Mouse (Mus musculus): ENCODE data around the gene Fam102a. TPM values are rescaled to one million over a fixed set of nuclear protein-coding genes. Genes with fewer than 3 reads are reported as not detected.

Fam102a gene
- polyA plus RNA-seq, 1 experiment from 2014 or later: 11.4 TPM

- no peak overlapping the region for H3K4me2 ChIP-seq (ENCODE audit: low read depth, low read length)
- no peaks in the 10 kb centered on the region for H3K9me3 ChIP-seq (replicated peaks; ENCODE audit: control insufficient read depth, low read length)
- peaks cover 20% of the 10 kb centered on the region for H3K27me3 ChIP-seq (ENCODE audit: control insufficient read depth, insufficient read depth, low read length)
- H3K9ac ChIP-seq (ENCODE audit: low read length): no peak overlapping the region
- no peak overlapping the region for H3K27ac ChIP-seq (ENCODE audit: low read length)
- 34% methylated on average over 25 of the region's 30 CpGs for WGBS
- peaks cover 10% of the 10 kb centered on the region for H3K4me1 ChIP-seq (ENCODE audit: control insufficient read depth, insufficient read depth, low read length)
- ATAC-seq (ENCODE audit: insufficient read depth, low FRiP score): no peak
- no peaks in the 10 kb centered on the region for H3K36me3 ChIP-seq (ENCODE audit: control insufficient read depth, insufficient read depth, low read length)
- no peak overlapping the region for H3K4me3 ChIP-seq (replicated peaks; ENCODE audit: low read length)
These were observed 43.3 kb downstream of the Fam102a start for GRCm38 (mm10) chr2:32578146-32579046.

- no peaks in the 10 kb centered on the region for H3K36me3 ChIP-seq (ENCODE audit: control insufficient read depth, insufficient read depth, low read length)
- WGBS: 40% methylated on average over 19 of the region's 19 CpGs
- peaks cover 20% of the 10 kb centered on the region for H3K27me3 ChIP-seq (ENCODE audit: control insufficient read depth, insufficient read depth, low read length)
- H3K4me1 ChIP-seq (ENCODE audit: control insufficient read depth, insufficient read depth, low read length): peaks cover 5% of the 10 kb centered on the region; the same call in 1 of the 2 replicates
- H3K9ac ChIP-seq (ENCODE audit: low read length): no peak overlapping the region
- no peaks in the 10 kb centered on the region for H3K9me3 ChIP-seq (replicated peaks; ENCODE audit: control insufficient read depth, low read length)
- H3K4me3 ChIP-seq (replicated peaks; ENCODE audit: low read length): peak overlapping the region; percentile 22; the same call in 1 of the 2 replicates
- H3K4me2 ChIP-seq (ENCODE audit: low read depth, low read length): 0 out of 2 replicates have a peak overlapping the region, but pooled peaks have one; percentile 16
- no peak overlapping the region for H3K27ac ChIP-seq (ENCODE audit: low read length)
- 0 out of 2 replicates have a peak, but pooled peaks have one; percentile 22 for ATAC-seq (ENCODE audit: insufficient read depth, low FRiP score)
These were observed 46.4 kb downstream of the Fam102a start for GRCm38 (mm10) chr2:32581450-32582095.

- Histone ChIP-seq H3K9ac (ENCODE audit: low read length) (peak overlapping the region; percentile 34; the same call in 1 of the 2 replicates), H3K27ac (ENCODE audit: low read length) (no peak overlapping the region), H3K4me2 (ENCODE audit: low read depth, low read length) (peak overlapping the region; percentile 54), H3K36me3 (ENCODE audit: control insufficient read depth, insufficient read depth, low read length) (no peaks in the 10 kb centered on the region), H3K27me3 (ENCODE audit: control insufficient read depth, insufficient read depth, low read length) (peaks cover 17% of the 10 kb centered on the region), H3K9me3 (replicated peaks; ENCODE audit: control insufficient read depth, low read length) (no peaks in the 10 kb centered on the region), H3K4me1 (ENCODE audit: control insufficient read depth, insufficient read depth, low read length) (peaks cover 15% of the 10 kb centered on the region), H3K4me3 (replicated peaks; ENCODE audit: low read length) (peak overlapping the region; percentile 27)
- ATAC-seq (ENCODE audit: insufficient read depth, low FRiP score): peak; percentile 70
- WGBS: 14% methylated on average over 37 of the region's 37 CpGs
These were observed 48.0 kb downstream of the Fam102a start for GRCm38 (mm10) chr2:32582830-32583799.

GRCm38 (mm10) chr2:32585149-32585714 is 50.1 kb downstream of the Fam102a start:
- H3K36me3 ChIP-seq (ENCODE audit: control insufficient read depth, insufficient read depth, low read length): no peaks in the 10 kb centered on the region
- no peak overlapping the region for H3K4me3 ChIP-seq (replicated peaks; ENCODE audit: low read length)
- H3K9ac ChIP-seq (ENCODE audit: low read length): no peak overlapping the region
- ATAC-seq (ENCODE audit: insufficient read depth, low FRiP score): no peak
- H3K27ac ChIP-seq (ENCODE audit: low read length): no peak overlapping the region
- H3K4me2 ChIP-seq (ENCODE audit: low read depth, low read length): no peak overlapping the region
- H3K9me3 ChIP-seq (replicated peaks; ENCODE audit: control insufficient read depth, low read length): no peaks in the 10 kb centered on the region
- peaks cover 18% of the 10 kb centered on the region for H3K4me1 ChIP-seq (ENCODE audit: control insufficient read depth, insufficient read depth, low read length)
- WGBS: 79% methylated on average over 7 of the region's 7 CpGs
- H3K27me3 ChIP-seq (ENCODE audit: control insufficient read depth, insufficient read depth, low read length): peaks cover 1% of the 10 kb centered on the region; the same call in 1 of the 2 replicates

- Histone ChIP-seq H3K9ac (ENCODE audit: low read length) (peak within 1 kb of the TSS; percentile 79), H3K27me3 (ENCODE audit: control insufficient read depth, insufficient read depth, low read length) (no peaks in the 10 kb centered on the region), H3K9me3 (replicated peaks; ENCODE audit: control insufficient read depth, low read length) (no peaks in the 10 kb centered on the region), H3K27ac (ENCODE audit: low read length) (peak within 1 kb of the TSS; percentile 76), H3K4me3 (replicated peaks; ENCODE audit: low read length) (peak within 1 kb of the TSS; percentile 64), H3K4me2 (ENCODE audit: low read depth, low read length) (peak within 1 kb of the TSS; percentile 71), H3K4me1 (ENCODE audit: control insufficient read depth, insufficient read depth, low read length) (peaks cover 18% of the 10 kb centered on the region), H3K36me3 (ENCODE audit: control insufficient read depth, insufficient read depth, low read length) (no peaks in the 10 kb centered on the region)
- peak; percentile 90 for ATAC-seq (ENCODE audit: insufficient read depth, low FRiP score)
- under 1% methylated on average over 38 of the region's 38 CpGs for WGBS
These were observed 51.8 kb downstream of the Fam102a start, which contains the start of gene St6galnac4 for GRCm38 (mm10) chr2:32586871-32587351. St6galnac4 (plus strand) TSS chr2:32587095.

- Histone ChIP-seq H3K4me2 (ENCODE audit: low read depth, low read length) (peak overlapping the region; percentile 71), H3K4me1 (ENCODE audit: control insufficient read depth, insufficient read depth, low read length) (peaks cover 18% of the 10 kb centered on the region), H3K4me3 (replicated peaks; ENCODE audit: low read length) (peak overlapping the region; percentile 64), H3K9me3 (replicated peaks; ENCODE audit: control insufficient read depth, low read length) (no peaks in the 10 kb centered on the region), H3K27me3 (ENCODE audit: control insufficient read depth, insufficient read depth, low read length) (no peaks in the 10 kb centered on the region), H3K36me3 (ENCODE audit: control insufficient read depth, insufficient read depth, low read length) (no peaks in the 10 kb centered on the region), H3K9ac (ENCODE audit: low read length) (peak overlapping the region; percentile 79), H3K27ac (ENCODE audit: low read length) (peak overlapping the region; percentile 76)
- no peak for ATAC-seq (ENCODE audit: insufficient read depth, low FRiP score)
- whole genome bisulfite sequencing: 27% methylated on average over 9 of the region's 9 CpGs
These were observed 52.7 kb downstream of the Fam102a start for GRCm38 (mm10) chr2:32587731-32588321.

GRCm38 (mm10) chr2:32589213-32589795 is 54.2 kb downstream of the Fam102a start:
- no peak overlapping the region for H3K9ac ChIP-seq (ENCODE audit: low read length)
- no peak overlapping the region for H3K4me3 ChIP-seq (replicated peaks; ENCODE audit: low read length)
- WGBS: 60% methylated on average over 11 of the region's 11 CpGs
- H3K27me3 ChIP-seq (ENCODE audit: control insufficient read depth, insufficient read depth, low read length): no peaks in the 10 kb centered on the region
- no peak overlapping the region for H3K27ac ChIP-seq (ENCODE audit: low read length)
- H3K4me1 ChIP-seq (ENCODE audit: control insufficient read depth, insufficient read depth, low read length): peaks cover 13% of the 10 kb centered on the region
- H3K36me3 ChIP-seq (ENCODE audit: control insufficient read depth, insufficient read depth, low read length): no peaks in the 10 kb centered on the region
- no peaks in the 10 kb centered on the region for H3K9me3 ChIP-seq (replicated peaks; ENCODE audit: control insufficient read depth, low read length)
- ATAC-seq (ENCODE audit: insufficient read depth, low FRiP score): no peak
- no peak overlapping the region for H3K4me2 ChIP-seq (ENCODE audit: low read depth, low read length)

Data from stomach, embryonic 16.5 days (tissue).